Mouse (Mus musculus): ENCODE data around the gene Fbxo40. TPM values are rescaled to one million over a fixed set of nuclear protein-coding genes. Genes with fewer than 3 reads are reported as not detected.

Gene Fbxo40
- total RNA-seq, 2 experiments from 2014 or later: 0.38 to 0.40 TPM

- DNase-seq: no peak
- intact Hi-C loops (cut with DNase I): no loop called here
Measured at GRCm38 (mm10) chr16:36949614-36950336, 40.5 kb downstream of the Fbxo40 start.

- intact Hi-C loops (cut with DNase I): no loop called here
- DNase-seq: no peak
Measured at GRCm38 (mm10) chr16:36947646-36948197, 42.5 kb downstream of the Fbxo40 start.

- no peak for DNase-seq
- intact Hi-C loops (cut with DNase I): no loop called here
Measured at GRCm38 (mm10) chr16:36946459-36947159, 43.7 kb downstream of the Fbxo40 start.

- peak; percentile 18 for DNase-seq
- intact Hi-C loops (cut with DNase I): no loop called here
Measured at GRCm38 (mm10) chr16:36944895-36945424, 45.3 kb downstream of the Fbxo40 start.

GRCm38 (mm10) chr16:36943591-36943990 is 46.7 kb downstream of the Fbxo40 start:
- intact Hi-C loops (cut with DNase I): no loop called here
- no peak for DNase-seq

- intact Hi-C loops (cut with DNase I): no loop called here
- DNase-seq: no peak
Measured at GRCm38 (mm10) chr16:36941895-36942294, 48.4 kb downstream of the Fbxo40 start.

DNA sequence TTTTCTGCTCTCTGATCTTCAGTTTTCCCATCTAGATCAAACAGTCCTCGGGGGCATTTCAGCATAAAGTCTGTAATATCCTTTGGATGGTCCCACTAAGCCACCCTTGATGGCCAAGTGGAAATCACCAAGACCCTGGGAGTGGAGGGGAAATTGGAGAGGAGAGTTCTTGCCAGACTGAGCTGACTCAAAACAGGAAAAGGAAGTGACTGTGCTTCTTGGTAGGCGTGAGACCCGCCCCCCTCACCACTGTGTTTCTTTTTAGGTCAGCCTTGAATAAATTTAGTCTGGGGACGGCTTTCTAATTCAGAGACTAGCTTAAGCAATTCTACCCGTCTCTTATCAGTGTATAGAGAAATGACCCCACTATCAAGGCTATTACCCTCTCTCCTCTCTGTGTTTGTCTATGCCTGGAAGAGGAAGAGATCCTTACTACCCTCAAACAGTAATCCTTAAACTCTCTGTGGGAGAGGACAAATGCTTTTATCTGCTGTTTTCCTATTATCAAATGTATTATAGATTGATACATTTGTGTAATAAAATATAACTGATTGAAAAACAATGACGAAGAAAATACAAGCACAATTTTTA is 49.0 kb downstream of the Fbxo40 start:
- no peak for DNase-seq
- intact Hi-C loops (cut with DNase I): no loop called here

GRCm38 (mm10) chr16:36935814-36936213 is 54.5 kb downstream of the Fbxo40 start:
- intact Hi-C loops (cut with DNase I): no loop called here
- no peak for DNase-seq

- intact Hi-C loops (cut with DNase I): no loop called here
- DNase-seq: no peak
Measured at GRCm38 (mm10) chr16:36934841-36935620, 55.2 kb downstream of the Fbxo40 start, which contains the start of gene Hcls1. Hcls1 (plus strand) TSS chr16:36934983.

- intact Hi-C loops (cut with DNase I): no loop called here
- no peak for DNase-seq
Measured at GRCm38 (mm10) chr16:36934131-36934840, 56.0 kb downstream of the Fbxo40 start.

DNA sequence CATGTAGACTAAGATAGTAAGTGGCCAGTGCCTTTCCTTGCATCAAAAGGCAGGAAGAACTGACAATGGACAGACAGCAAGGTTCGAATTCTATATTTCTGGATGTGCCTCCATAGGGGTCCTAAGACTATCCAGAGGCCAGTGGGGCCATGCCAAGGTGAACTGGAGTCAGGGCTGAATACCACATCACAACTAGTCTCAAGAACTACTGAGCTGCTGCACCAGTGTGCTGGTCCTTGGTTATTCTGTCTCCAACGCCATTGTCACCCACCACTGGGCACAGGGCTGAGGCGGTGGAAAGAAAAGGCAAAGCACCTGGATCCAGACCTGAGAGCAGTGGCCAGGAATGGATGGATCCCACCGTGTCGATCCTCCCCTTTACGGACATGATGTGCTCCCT is 57.7 kb downstream of the Fbxo40 start:
- intact Hi-C loops (cut with DNase I): no loop called here
- DNase-seq: no peak

GRCm38 (mm10) chr16:36931976-36932375 is 58.3 kb downstream of the Fbxo40 start:
- intact Hi-C loops (cut with DNase I): no loop called here

GRCm38 (mm10) chr16:36931381-36931780 is 58.9 kb downstream of the Fbxo40 start:
- DNase-seq: no peak
- intact Hi-C loops (cut with DNase I): no loop called here

More at GRCm38 (mm10) chr16:36931976-36932375, 58.3 kb downstream of the Fbxo40 start:
- no peak for DNase-seq

DNA sequence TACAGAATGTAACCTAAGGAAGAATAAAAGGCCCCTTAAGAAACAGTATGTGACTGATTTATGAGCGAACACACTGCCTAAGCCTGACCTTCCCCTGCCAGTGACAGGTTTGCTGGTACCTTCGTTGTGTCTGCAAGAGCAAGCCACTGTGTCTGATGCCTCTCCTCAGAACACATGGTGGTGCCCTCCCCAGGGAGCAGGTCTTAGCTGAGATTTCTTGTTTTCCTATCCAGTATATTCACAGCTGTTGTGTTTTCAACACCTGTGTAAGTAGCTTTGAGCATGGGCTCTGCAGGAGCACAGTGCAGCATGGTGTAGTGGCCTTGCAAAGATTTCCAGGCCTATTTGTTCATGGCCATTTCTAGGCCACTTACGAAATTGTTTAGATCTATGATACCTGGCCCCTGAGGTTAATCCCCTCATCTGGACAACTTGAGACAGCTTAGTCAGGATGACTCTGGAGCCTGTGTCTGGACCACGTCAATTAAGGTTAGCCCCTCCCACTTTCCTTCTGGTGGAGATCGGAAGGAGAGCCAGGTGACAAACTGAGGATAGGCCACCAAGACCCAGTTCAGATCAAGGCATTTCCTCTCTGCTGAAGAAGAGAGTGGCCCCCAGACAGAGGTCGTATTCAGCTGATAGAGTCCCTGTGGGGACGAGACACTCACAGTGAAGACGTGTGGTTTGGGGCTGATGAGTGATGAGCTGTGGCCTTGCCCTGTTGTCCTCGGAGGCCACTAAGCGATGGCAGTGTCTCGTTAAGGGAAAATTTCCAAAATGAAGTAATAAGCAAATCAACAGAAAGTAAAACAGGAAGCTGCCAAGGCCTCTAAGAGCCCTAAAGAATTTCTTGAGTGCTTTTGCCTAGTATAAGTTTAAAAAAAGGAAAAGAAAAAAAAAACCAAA is 59.8 kb downstream of the Fbxo40 start:
- DNase-seq: no peak
- intact Hi-C loops (cut with DNase I): no loop called here

DNA sequence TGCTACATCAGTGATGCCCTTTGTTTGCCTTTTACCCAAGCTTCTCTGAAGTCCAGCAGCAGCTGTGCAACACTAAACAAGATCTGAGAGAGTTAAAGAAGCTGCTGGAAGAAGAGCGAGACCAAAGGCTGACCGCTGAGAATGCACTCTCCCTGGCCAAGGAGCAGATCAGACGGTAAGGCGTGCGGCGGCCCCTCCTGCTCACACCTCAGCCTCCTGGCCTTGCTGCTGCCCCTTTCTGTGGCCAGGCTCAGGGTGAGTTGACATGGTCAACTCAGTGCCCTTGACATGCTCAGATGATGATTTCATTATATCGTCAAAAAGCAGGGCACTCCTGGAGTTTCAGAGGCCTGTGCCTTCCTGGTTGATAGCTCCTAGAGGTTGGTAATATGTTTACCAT is 61.1 kb downstream of the Fbxo40 start:
- DNase-seq: no peak
- intact Hi-C loops (cut with DNase I): no loop called here

DNA sequence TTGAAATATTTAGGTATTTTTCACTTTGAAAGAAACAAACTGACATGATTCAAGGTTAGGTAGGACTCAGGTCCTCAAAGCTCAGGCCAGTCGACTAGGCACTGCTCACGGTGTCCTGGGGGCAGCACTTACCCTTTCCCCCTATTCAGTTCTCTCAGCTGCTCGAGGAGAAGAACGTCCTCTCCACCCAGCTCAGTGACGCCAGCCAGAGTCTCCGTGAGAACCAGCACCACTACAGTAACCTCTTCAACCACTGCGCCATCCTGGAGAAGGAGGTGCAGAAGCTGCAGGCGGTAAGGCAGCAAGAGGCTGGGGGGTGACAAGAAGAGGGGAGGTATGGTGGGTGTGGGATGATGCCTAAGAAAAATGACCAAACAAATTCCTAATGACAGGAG is 62.2 kb downstream of the Fbxo40 start:
- intact Hi-C loops (cut with DNase I): no loop called here
- DNase-seq: no peak

DNA sequence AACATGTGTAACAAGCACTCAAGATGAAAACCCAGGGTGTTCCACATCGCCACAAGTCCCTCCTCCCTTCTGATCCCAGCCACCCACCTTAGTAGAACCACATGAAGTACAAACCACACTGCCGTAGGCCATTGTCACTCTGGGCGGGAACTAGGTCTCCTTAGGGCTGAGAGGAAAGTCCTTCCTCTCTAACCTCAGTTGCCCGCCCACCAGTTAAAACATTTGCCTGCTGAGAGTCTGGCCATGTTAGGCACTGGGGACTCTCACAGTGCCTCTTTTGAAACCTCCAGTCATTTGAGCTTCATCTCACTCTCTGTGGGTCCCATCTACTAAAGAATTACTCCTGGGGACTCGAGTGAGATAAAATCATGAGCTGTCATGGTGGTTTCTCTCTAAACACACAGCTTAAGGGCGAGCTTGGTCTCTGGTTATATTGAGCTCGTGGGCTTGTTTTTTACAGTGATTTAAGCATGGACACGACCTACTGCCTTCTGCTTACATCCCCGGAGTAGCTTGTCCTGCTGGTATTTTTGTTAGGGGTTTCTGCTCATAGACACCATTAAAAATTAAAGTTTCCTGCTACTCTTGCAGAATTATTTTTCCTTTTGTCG is 62.7 kb downstream of the Fbxo40 start:
- no peak for DNase-seq
- intact Hi-C loops (cut with DNase I): no loop called here

Data from left cerebral cortex, postnatal 4 days (tissue).